Mouse (Mus musculus) liver, adult 2 months (tissue): ENCODE data around the gene Mllt11. TPM values are rescaled to one million over a fixed set of nuclear protein-coding genes. Genes with fewer than 3 reads are reported as not detected.
A peak's percentile ranks its signal among the peaks of the same experiment; 100 is the strongest.

ENCODE experiments used
- DNase-seq: peaks from one replicate; pipeline ENCODE4 v3.0.0-alpha.2; 2011; ENCODE audit warnings: low read depth, low spot score; ENCODE audit errors: extremely low read depth
- H3K27ac ChIP-seq: fragments of 200-500 bp; replicated peaks from 2 replicates; pipeline ENCODE4 v1.5.1; 2012; ENCODE audit warnings: low read depth, mild to moderate bottlenecking, control low read depth, inconsistent platforms, low read length; ENCODE audit not compliant: insufficient read depth
- H3K27me3 ChIP-seq: fragments of 200-500 bp; 2 replicates; pipeline ENCODE4 v1.6.1; 2012; ENCODE audit warnings: mild to moderate bottlenecking, moderate library complexity, low read length, inconsistent platforms; ENCODE audit not compliant: control insufficient read depth, insufficient read depth
- H3K36me3 ChIP-seq: fragments of 200-500 bp; 2 replicates; pipeline ENCODE4 v1.6.1; 2012; ENCODE audit warnings: low read length, inconsistent platforms; ENCODE audit not compliant: control insufficient read depth, insufficient read depth
- H3K4me1 ChIP-seq: fragments of 200-500 bp; 2 replicates; pipeline ENCODE4 v1.6.1; 2011; ENCODE audit warnings: low read length; ENCODE audit not compliant: control insufficient read depth, insufficient read depth
- H3K4me3 ChIP-seq: fragments of 200-500 bp; 2 replicates; pipeline ENCODE4 v1.5.1; 2011; ENCODE audit warnings: low read depth, mild to moderate bottlenecking, control low read depth, low read length, moderate library complexity; ENCODE audit not compliant: insufficient read depth
- H3K79me2 ChIP-seq: fragments of 200-500 bp; 2 replicates; pipeline ENCODE4 v1.6.1; 2012; ENCODE audit warnings: inconsistent platforms, mild to moderate bottlenecking, low read length, moderate library complexity; ENCODE audit not compliant: control insufficient read depth, insufficient read depth
- H3K9ac ChIP-seq: fragments of 200-500 bp; 2 replicates; pipeline ENCODE4 v1.6.1; 2012; ENCODE audit warnings: low read depth, mild to moderate bottlenecking, control low read depth, inconsistent platforms, low read length
- CTCF ChIP-seq: fragments of 200-500 bp; IDR thresholded peaks from 2 replicates; pipeline ENCODE4 v1.5.1; 2011; ENCODE audit warnings: low read depth, low read length, control low read depth
- POLR2A ChIP-seq: fragments of 200-500 bp; IDR thresholded peaks from 2 replicates; pipeline ENCODE4 v1.6.1; 2011; ENCODE audit warnings: low read length, control low read depth; ENCODE audit not compliant: insufficient read depth; ENCODE audit errors: extremely low read depth
- WGBS: fragments of 180-500 bp; shearing (Covaris S2); methylation state at CpG from one replicate; pipeline ENCODE4 v1.1.7; 2018; 5-methylcytosine and 5-hydroxymethylcytosine counted together
- polyA plus RNA-seq: library from polyadenylated mRNA; depleted of rRNA; stranded (reverse); fragments of >200 nt; gene quantifications from 2 replicates; pipeline ENCODE4 v1.2.3, GENCODE M21; 2012
- total RNA-seq: library from RNA; depleted of rRNA; stranded (reverse); fragments of >200 nt; gene quantifications from 2 replicates; pipeline ENCODE4 v1.2.3, GENCODE M21; 2014

Mllt11 gene
- total and polyA plus RNA-seq, 2 experiments: 0.83 to 1.4 TPM

DNA sequence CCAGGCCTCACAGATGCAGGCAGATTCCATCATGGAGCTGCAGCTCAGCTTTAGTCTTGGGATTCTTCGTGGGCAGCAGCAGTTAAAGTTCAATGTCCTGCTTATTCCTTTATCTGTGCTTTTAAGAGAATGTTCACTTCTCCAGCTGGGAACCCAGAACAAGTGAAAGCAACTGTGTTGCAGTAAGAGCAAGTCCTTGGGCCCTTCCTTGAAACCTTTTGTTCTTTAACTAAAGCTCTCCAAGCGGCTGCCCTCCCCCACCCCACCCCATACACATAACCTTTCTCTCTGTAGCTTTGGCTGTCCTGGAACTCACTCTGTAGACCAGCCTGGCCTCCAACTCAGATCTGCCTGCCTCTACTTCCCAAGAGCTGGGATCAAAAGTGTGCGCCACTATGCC lies 55.5 kb downstream of the Mllt11 start:
- no peak for DNase-seq
- no peak overlapping the region for H3K27ac ChIP-seq
- H3K4me3 ChIP-seq: no peak overlapping the region
- H3K79me2 ChIP-seq: no peaks in the 10 kb centered on the region
- H3K27me3 ChIP-seq: peaks cover 21% of the 10 kb centered on the region
- no peak overlapping the region for H3K9ac ChIP-seq
- TF ChIP-seq CTCF: no peak
- no peak for TF ChIP-seq POLR2A
- peaks cover 3% of the 10 kb centered on the region; the same call in 1 of the 2 replicates for H3K4me1 ChIP-seq
- WGBS: 86% methylated on average over 3 of the region's 3 CpGs
- no peaks in the 10 kb centered on the region for H3K36me3 ChIP-seq

DNA sequence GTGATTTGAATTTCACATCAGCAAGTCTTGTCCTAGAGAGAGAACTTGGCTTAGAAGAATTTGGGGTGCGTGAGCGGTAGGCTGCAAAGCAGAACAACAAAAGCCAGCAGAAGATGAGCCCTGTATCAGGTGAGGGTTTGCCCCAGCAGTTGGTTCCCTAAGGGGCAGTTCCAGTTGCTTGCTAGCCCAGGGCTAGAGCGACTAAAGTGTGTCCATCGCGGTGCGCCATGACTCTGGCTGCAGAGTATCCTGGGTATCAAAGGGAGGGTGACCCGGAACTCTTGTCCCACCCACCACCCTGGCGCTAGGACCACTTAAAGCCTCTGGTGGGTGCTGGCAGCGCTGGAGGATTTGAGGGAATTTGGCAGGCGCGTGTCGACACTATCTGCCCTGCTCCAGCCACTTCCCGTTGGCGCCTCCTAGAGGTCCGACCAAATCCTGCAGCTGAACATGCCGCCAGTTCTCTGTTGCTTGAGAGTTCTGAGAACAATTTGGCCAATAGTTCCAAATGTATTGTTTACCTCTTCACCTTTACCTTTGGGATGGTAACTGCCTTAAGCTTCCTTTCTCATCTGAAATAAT lies 57.9 kb downstream of the Mllt11 start:
- H3K4me3 ChIP-seq: no peak overlapping the region
- peaks cover 3% of the 10 kb centered on the region; the same call in 1 of the 2 replicates for H3K4me1 ChIP-seq
- no peak overlapping the region for H3K27ac ChIP-seq
- H3K79me2 ChIP-seq: no peaks in the 10 kb centered on the region
- H3K27me3 ChIP-seq: peaks cover 21% of the 10 kb centered on the region
- 4% methylated on average over 16 of the region's 16 CpGs for WGBS
- DNase-seq: peak; percentile 54
- TF ChIP-seq CTCF (peak; percentile 93), POLR2A (no peak)
- no peaks in the 10 kb centered on the region for H3K36me3 ChIP-seq
- H3K9ac ChIP-seq: peak overlapping the region; percentile 34; the same call in 1 of the 2 replicates

DNA sequence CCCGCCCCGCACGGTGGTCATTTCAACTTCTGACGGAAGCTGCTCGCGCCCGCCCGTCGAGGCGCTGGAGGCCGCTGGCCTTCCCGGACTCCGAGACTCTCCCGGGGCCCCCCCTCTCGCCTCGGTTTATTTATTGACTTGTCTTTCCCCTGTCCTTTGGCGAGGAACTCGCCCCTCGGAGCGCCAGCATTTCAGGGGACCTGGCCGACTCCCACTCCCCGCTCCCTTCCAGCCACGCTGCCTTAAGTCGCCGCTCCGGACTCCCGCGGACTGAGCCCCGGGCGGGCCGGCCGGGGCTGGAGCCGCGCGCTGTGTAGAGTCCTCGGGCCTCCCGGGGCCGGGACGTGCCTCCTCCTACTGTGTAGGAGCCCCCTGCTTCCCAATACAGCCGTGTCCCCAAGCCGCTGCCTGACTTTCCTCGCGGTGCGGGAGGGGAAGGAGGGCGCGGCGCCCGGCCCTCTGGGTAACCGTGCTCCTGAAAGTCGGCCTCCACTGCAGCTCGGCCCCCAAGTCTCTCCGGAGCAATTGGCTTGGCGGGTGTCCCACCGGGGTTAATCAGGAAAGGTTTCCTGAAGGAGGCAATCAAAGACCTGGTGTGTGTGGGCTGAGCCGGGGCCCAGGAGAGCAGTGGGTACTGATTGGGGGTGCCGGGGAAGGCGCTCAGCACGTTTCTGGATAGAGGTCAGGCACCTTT lies 58.6 kb downstream of the Mllt11 start:
- Histone ChIP-seq H3K9ac (peak overlapping the region; percentile 18; the same call in 1 of the 2 replicates), H3K4me3 (peak overlapping the region; percentile 25; the same call in 1 of the 2 replicates), H3K79me2 (no peaks in the 10 kb centered on the region), H3K27ac (no peak overlapping the region), H3K36me3 (no peaks in the 10 kb centered on the region), H3K4me1 (peaks cover 3% of the 10 kb centered on the region; the same call in 1 of the 2 replicates), H3K27me3 (peaks cover 21% of the 10 kb centered on the region)
- no peak for DNase-seq
- 10% methylated on average over 58 of the region's 58 CpGs for WGBS
- TF ChIP-seq POLR2A: no peak
- TF ChIP-seq CTCF: no peak

DNA sequence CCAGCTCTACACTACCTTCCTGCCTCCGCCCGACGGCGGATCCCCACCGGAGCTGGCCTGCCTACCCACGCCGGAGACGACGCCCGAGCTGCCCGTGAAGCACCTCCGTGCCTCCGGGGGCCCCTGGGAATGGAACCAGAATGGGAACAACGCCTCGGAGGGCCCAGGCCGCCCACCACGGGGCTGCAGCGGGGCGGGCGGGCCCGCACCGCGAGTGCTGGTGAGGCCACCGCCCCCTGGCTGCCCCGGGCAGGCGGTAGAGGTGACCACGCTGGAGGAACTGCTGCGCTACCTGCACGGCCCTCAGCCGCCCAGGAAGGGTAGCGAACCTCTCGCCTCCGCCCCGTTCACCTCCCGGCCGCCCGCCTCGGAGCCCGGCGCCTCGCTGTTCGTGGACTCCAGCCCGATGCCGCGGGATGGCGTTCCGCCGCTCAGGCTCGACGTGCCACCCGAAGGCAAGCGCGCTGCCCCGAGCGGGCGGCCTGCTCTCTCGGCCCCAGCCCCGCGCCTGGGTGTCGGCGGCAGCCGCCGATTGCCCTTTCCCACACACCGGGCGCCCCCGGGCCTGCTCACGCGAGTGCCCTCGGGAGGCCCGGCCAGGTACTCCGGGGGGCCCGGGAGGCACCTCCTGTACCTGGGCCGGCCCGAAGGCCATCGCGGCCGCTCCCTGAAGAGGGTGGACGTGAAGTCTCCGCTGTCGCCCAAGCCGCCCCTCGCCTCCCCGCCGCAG lies 59.3 kb downstream of the Mllt11 start:
- Histone ChIP-seq H3K27me3 (peaks cover 21% of the 10 kb centered on the region), H3K36me3 (no peaks in the 10 kb centered on the region), H3K9ac (no peak overlapping the region), H3K4me3 (no peak overlapping the region), H3K27ac (no peak overlapping the region), H3K79me2 (no peaks in the 10 kb centered on the region), H3K4me1 (peaks cover 3% of the 10 kb centered on the region; the same call in 1 of the 2 replicates)
- no peak for TF ChIP-seq CTCF
- TF ChIP-seq POLR2A: no peak
- DNase-seq: no peak
- WGBS: 29% methylated on average over 71 of the region's 84 CpGs

DNA sequence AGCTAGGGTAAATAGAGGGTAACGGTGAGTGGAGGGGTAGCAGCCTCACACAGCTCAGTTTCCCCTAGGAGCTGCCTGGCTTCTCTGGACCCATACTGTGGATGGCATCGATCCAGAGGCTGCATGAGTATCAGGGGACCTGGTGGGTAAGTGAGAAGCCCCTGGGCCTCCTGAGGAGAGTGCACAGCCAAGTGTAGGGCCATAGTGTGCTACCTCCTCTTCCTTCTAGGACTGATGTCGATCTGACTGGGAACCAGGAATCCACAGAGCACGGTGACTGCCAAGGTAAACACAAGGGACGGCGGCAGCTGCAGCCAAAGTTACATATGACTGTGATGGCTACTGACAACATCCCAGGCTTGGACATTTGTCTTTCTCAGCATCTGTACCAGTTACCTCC lies 60.9 kb downstream of the Mllt11 start:
- no peaks in the 10 kb centered on the region for H3K79me2 ChIP-seq
- H3K27me3 ChIP-seq: peaks cover 21% of the 10 kb centered on the region
- H3K9ac ChIP-seq: no peak overlapping the region
- H3K4me3 ChIP-seq: no peak overlapping the region
- 45% methylated on average over 6 of the region's 6 CpGs for WGBS
- TF ChIP-seq POLR2A: no peak
- no peak for TF ChIP-seq CTCF
- H3K4me1 ChIP-seq: peaks cover 3% of the 10 kb centered on the region; the same call in 1 of the 2 replicates
- H3K27ac ChIP-seq: no peak overlapping the region
- H3K36me3 ChIP-seq: no peaks in the 10 kb centered on the region
- DNase-seq: peak; percentile 39
